Mouse (Mus musculus): ENCODE data around the gene Gtf3a. TPM values are rescaled to one million over a fixed set of nuclear protein-coding genes. Genes with fewer than 3 reads are reported as not detected.

The Gtf3a gene
- polyA plus RNA-seq, 1 experiment from 2014 or later: 123 TPM

DNA sequence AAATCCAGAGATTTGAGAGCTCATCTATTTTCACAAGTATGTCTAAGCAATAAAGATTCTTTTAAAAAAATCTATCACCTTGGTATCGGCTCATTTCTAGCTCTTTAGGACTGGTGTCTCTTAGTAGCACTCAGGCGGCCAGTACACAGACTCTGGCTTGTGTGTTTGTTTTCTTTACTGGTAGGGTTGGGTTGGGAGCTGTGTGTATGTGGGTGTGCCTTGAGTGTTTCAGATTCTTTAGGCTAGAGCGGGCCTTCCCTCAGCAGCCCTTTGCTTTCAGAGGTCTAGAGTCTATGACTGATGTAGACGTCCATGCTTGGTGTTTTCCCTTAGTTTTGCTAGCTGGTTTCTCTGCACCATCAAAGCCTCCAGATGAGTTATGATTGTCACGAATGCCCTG lies 24.9 kb upstream of the Gtf3a start:
- H3K27ac ChIP-seq (ENCODE audit: low read depth): no peak overlapping the region
- H3K27me3 ChIP-seq (replicated peaks; ENCODE audit: control insufficient read depth, insufficient read depth, low read length): no peaks in the 10 kb centered on the region
- no peak overlapping the region for H3K4me3 ChIP-seq (ENCODE audit: low read depth, low read length)
- H3K9me3 ChIP-seq (ENCODE audit: control insufficient read depth, low read length): no peaks in the 10 kb centered on the region
- H3K4me1 ChIP-seq (replicated peaks; ENCODE audit: control insufficient read depth, insufficient read depth, low read length): peaks cover 8% of the 10 kb centered on the region; the same call in 1 of the 2 replicates
- WGBS: 48% methylated on average over 5 of the region's 5 CpGs
- no peak for DNase-seq (ENCODE audit: low spot score)
- no peak for ATAC-seq (replicated peaks; ENCODE audit: low FRiP score, low TSS enrichment, low read depth)
- H3K9ac ChIP-seq (ENCODE audit: low read length): no peak overlapping the region
- H3K4me2 ChIP-seq (ENCODE audit: low read length): no peak overlapping the region
- H3K36me3 ChIP-seq (ENCODE audit: control insufficient read depth, insufficient read depth, low read length): no peaks in the 10 kb centered on the region

DNA sequence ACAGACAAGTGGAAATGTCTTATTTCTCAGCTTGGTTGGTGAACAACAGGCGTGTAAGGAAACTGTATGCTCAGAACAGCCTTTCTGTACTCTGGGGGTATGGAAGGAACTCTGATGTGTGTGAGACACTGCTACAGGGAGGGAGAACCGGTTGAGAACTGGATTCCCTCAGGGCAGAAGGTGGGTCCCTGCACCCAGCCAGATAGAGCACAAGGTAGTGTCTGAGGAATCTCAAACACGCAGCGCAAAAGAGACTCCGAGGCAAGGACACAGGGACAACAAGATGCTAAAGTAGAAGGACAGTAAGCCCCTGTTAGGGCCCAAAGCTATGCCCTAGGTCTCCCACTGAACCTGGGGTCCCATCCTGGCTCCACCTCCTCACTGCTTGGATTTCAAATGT lies 21.8 kb upstream of the Gtf3a start:
- Histone ChIP-seq H3K4me2 (ENCODE audit: low read length) (no peak overlapping the region), H3K27me3 (replicated peaks; ENCODE audit: control insufficient read depth, insufficient read depth, low read length) (no peaks in the 10 kb centered on the region), H3K36me3 (ENCODE audit: control insufficient read depth, insufficient read depth, low read length) (no peaks in the 10 kb centered on the region), H3K27ac (ENCODE audit: low read depth) (no peak overlapping the region), H3K9ac (ENCODE audit: low read length) (no peak overlapping the region), H3K9me3 (ENCODE audit: control insufficient read depth, low read length) (no peaks in the 10 kb centered on the region), H3K4me3 (ENCODE audit: low read depth, low read length) (no peak overlapping the region), H3K4me1 (replicated peaks; ENCODE audit: control insufficient read depth, insufficient read depth, low read length) (no peaks in the 10 kb centered on the region)
- 84% methylated on average over 5 of the region's 5 CpGs for WGBS
- ATAC-seq (replicated peaks; ENCODE audit: low FRiP score, low TSS enrichment, low read depth) (no peak), DNase-seq (ENCODE audit: low spot score) (no peak)

DNA sequence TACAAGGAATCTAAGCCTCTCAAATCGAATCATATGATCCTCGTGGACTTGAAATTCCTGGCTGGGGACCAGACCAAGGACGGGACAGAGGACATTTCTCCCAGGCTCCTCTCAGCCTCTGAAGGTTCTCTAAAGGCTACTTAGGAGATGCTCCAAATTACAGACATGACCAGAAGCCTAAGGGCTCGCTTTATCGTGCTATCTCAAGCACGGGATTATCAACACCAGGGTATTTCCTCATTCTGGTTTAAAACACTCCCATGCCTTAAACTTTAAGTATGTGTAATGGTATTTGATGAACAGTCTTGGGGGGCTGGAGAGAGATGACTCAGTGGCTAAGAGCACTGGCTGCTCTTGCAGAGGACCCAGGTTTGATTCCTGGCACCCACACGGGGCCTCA lies 17.0 kb upstream of the Gtf3a start:
- Histone ChIP-seq H3K36me3 (ENCODE audit: control insufficient read depth, insufficient read depth, low read length) (no peaks in the 10 kb centered on the region), H3K9me3 (ENCODE audit: control insufficient read depth, low read length) (no peaks in the 10 kb centered on the region), H3K4me3 (ENCODE audit: low read depth, low read length) (no peak overlapping the region), H3K27ac (ENCODE audit: low read depth) (no peak overlapping the region), H3K27me3 (replicated peaks; ENCODE audit: control insufficient read depth, insufficient read depth, low read length) (no peaks in the 10 kb centered on the region), H3K9ac (ENCODE audit: low read length) (no peak overlapping the region), H3K4me2 (ENCODE audit: low read length) (no peak overlapping the region), H3K4me1 (replicated peaks; ENCODE audit: control insufficient read depth, insufficient read depth, low read length) (no peaks in the 10 kb centered on the region)
- DNase-seq (ENCODE audit: low spot score): no peak
- 85% methylated on average over 7 of the region's 7 CpGs for WGBS
- ATAC-seq (replicated peaks; ENCODE audit: low FRiP score, low TSS enrichment, low read depth): no peak

DNA sequence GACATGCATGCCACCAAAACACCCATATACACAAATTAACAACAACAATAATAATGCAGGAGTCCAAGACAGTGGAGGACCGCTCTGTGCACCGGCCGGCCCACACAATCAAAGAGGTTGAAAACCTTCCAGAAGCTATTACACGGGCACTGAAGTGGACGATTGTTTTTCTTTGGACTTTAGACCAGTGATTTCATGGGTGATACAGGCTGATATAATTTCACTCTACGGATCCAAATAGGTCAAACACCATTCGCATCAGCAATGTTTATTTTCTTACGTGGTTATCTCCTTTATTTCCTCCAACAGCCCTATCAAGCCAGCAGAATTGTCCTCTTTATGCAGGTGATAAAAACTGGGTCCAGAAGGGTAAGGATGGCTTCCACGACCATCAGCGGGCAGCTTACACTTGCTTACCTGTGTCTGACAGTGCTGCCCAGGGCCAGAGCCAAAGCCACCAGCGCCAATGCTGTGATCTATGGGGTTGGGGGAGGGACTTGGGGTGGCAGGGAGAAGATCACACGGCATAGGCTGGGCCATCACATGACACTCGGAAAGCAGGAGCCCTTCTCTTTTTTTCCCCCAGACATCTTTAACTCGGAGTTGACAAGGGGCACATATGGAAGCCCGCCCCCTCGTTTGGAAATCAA lies 16.4 kb upstream of the Gtf3a start:
- H3K9me3 ChIP-seq (ENCODE audit: control insufficient read depth, low read length): no peaks in the 10 kb centered on the region
- no peak for ATAC-seq (replicated peaks; ENCODE audit: low FRiP score, low TSS enrichment, low read depth)
- no peaks in the 10 kb centered on the region for H3K27me3 ChIP-seq (replicated peaks; ENCODE audit: control insufficient read depth, insufficient read depth, low read length)
- no peak overlapping the region for H3K9ac ChIP-seq (ENCODE audit: low read length)
- WGBS: 67% methylated on average over 16 of the region's 16 CpGs
- no peak overlapping the region for H3K4me2 ChIP-seq (ENCODE audit: low read length)
- no peaks in the 10 kb centered on the region for H3K36me3 ChIP-seq (ENCODE audit: control insufficient read depth, insufficient read depth, low read length)
- DNase-seq (ENCODE audit: low spot score): no peak
- no peak overlapping the region for H3K4me3 ChIP-seq (ENCODE audit: low read depth, low read length)
- no peaks in the 10 kb centered on the region for H3K4me1 ChIP-seq (replicated peaks; ENCODE audit: control insufficient read depth, insufficient read depth, low read length)
- no peak overlapping the region for H3K27ac ChIP-seq (ENCODE audit: low read depth)

DNA sequence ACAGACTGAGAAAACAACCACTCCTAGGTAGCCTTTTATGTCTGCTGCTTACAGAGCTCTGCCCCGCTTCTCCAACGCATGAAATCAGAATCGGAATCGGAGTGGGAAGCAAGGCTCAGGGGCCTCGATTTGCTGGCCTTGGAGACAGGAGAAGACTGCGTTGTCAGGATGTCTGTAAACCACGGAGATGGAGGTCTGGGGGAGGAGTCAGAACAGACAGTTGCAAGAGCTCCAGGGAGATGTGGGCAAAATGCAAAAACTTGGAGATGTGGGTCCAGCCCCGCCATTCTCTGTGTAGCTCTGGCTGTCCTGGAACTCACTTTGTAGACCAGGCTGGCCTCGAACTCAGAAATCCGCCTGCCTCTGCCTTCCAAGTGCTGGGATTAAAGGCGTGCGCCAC lies 15.0 kb upstream of the Gtf3a start:
- Histone ChIP-seq H3K36me3 (ENCODE audit: control insufficient read depth, insufficient read depth, low read length) (no peaks in the 10 kb centered on the region), H3K27me3 (replicated peaks; ENCODE audit: control insufficient read depth, insufficient read depth, low read length) (no peaks in the 10 kb centered on the region), H3K4me2 (ENCODE audit: low read length) (no peak overlapping the region), H3K4me1 (replicated peaks; ENCODE audit: control insufficient read depth, insufficient read depth, low read length) (no peaks in the 10 kb centered on the region), H3K27ac (ENCODE audit: low read depth) (no peak overlapping the region), H3K9ac (ENCODE audit: low read length) (no peak overlapping the region), H3K4me3 (ENCODE audit: low read depth, low read length) (no peak overlapping the region), H3K9me3 (ENCODE audit: control insufficient read depth, low read length) (no peaks in the 10 kb centered on the region)
- ATAC-seq (replicated peaks; ENCODE audit: low FRiP score, low TSS enrichment, low read depth) (no peak), DNase-seq (ENCODE audit: low spot score) (no peak)
- 74% methylated on average over 12 of the region's 12 CpGs for WGBS

DNA sequence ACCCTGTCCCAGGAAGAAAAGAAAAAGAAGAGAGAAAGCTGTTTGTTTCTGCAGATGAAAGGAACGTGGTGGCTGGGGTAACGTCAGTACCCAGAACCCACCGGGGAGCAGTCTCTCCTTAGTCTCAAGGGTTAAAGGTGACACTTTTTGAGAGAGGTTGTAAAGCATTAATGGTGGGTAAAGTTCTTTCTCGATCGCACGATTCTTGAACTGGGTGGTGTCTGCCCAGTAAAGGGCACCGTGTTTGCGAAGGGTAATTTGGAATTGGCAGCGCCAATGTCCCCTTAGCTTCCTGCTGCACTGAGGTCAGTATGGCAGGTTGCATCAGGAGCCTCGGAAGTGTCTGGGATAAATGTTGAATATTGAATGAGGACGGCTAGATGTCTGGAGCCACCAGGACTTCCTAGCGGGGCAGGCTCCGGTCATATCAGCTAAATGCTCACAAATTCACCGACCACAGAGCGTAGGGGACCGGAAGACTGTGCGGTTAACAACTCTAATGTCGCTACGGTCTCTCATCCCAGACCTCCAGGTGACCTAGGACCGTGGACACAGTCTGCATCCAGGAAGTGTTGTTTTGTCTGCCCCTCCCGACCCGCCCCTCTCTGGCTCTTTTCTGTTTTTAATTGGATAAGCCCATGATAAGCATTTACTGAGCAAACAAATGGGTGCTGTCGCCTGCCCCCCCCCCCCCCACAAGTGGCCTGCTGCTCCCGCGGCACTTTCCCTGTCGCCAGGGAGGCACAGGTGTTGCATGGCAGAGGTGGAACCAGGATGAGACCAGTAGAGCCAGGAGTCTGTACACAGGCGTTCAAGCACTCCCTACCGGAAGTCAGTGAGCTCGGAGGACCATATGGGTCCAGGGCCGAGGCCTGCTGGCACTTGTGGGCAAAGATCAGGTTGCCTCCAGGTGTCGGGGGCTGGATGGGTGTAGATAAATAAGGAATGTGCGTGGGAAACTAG lies 10.6 kb upstream of the Gtf3a start:
- no peaks in the 10 kb centered on the region for H3K9me3 ChIP-seq (ENCODE audit: control insufficient read depth, low read length)
- H3K27ac ChIP-seq (ENCODE audit: low read depth): no peak overlapping the region
- H3K4me1 ChIP-seq (replicated peaks; ENCODE audit: control insufficient read depth, insufficient read depth, low read length): no peaks in the 10 kb centered on the region
- ATAC-seq (replicated peaks; ENCODE audit: low FRiP score, low TSS enrichment, low read depth) (peak; percentile 41; the same call in 1 of the 2 replicates), DNase-seq (ENCODE audit: low spot score) (no peak)
- H3K9ac ChIP-seq (ENCODE audit: low read length): no peak overlapping the region
- H3K36me3 ChIP-seq (ENCODE audit: control insufficient read depth, insufficient read depth, low read length): no peaks in the 10 kb centered on the region
- no peak overlapping the region for H3K4me3 ChIP-seq (ENCODE audit: low read depth, low read length)
- WGBS: 73% methylated on average over 32 of the region's 32 CpGs
- H3K4me2 ChIP-seq (ENCODE audit: low read length): no peak overlapping the region
- no peaks in the 10 kb centered on the region for H3K27me3 ChIP-seq (replicated peaks; ENCODE audit: control insufficient read depth, insufficient read depth, low read length)

DNA sequence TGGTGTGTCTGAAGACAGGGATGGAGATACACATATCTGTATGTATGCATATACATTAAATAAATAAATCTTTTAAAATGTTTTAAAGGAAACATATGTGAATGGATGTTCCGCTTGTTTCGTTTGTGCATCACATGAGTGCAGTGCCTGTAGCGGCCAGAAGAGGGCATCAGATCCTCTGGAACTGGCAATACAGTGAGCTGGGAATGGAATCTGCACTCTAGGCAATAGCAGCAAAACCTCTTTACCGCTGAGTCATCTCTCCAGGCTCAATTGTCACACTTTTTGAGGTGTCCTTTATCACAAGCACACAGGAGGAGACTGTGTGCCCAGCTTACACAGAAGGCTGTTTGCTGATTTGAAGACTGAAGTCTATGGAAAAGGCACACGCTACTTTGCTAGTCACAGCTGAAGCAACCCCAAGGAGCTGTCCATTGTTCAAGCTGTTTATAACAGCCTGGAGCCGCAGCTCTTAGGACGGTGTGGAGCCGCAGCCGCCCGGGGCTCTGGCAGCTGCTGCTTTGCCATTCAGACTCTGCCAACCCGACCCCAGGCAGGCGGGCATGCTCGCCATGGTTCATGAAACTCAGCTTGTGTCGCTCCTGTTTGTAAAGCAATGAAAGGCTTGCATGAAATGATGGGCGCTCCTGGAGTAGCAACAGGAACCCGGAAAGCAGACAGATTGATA lies 9.2 kb upstream of the Gtf3a start:
- 82% methylated on average over 16 of the region's 16 CpGs for WGBS
- DNase-seq (ENCODE audit: low spot score) (no peak), ATAC-seq (replicated peaks; ENCODE audit: low FRiP score, low TSS enrichment, low read depth) (no peak)
- Histone ChIP-seq H3K27me3 (replicated peaks; ENCODE audit: control insufficient read depth, insufficient read depth, low read length) (no peaks in the 10 kb centered on the region), H3K4me3 (ENCODE audit: low read depth, low read length) (no peak overlapping the region), H3K9me3 (ENCODE audit: control insufficient read depth, low read length) (no peaks in the 10 kb centered on the region), H3K9ac (ENCODE audit: low read length) (no peak overlapping the region), H3K27ac (ENCODE audit: low read depth) (no peak overlapping the region), H3K36me3 (ENCODE audit: control insufficient read depth, insufficient read depth, low read length) (no peaks in the 10 kb centered on the region), H3K4me2 (ENCODE audit: low read length) (no peak overlapping the region), H3K4me1 (replicated peaks; ENCODE audit: control insufficient read depth, insufficient read depth, low read length) (no peaks in the 10 kb centered on the region)

DNA sequence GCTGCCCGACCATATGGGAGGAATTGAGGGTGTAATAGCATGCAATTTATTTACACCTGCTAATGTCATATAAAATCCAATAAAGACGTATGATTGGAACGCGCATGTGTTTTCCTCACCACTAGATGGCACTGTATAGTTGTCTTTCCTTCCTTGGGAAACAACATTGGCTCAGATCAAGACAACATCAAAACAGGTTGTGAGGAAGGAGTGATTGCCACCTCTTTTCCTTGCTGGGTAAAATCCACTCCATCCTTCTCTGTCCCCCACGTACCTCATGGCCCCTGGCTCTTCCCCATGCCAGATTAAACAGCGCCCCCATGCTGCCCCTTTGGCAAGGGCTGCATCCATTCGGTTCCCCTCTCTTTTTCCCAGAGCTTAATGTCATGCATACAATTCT lies 8.2 kb upstream of the Gtf3a start:
- 20% methylated on average over 7 of the region's 7 CpGs for WGBS
- H3K9ac ChIP-seq (ENCODE audit: low read length): no peak overlapping the region
- no peaks in the 10 kb centered on the region for H3K27me3 ChIP-seq (replicated peaks; ENCODE audit: control insufficient read depth, insufficient read depth, low read length)
- no peaks in the 10 kb centered on the region for H3K36me3 ChIP-seq (ENCODE audit: control insufficient read depth, insufficient read depth, low read length)
- H3K9me3 ChIP-seq (ENCODE audit: control insufficient read depth, low read length): no peaks in the 10 kb centered on the region
- no peaks in the 10 kb centered on the region for H3K4me1 ChIP-seq (replicated peaks; ENCODE audit: control insufficient read depth, insufficient read depth, low read length)
- H3K27ac ChIP-seq (ENCODE audit: low read depth): no peak overlapping the region
- H3K4me2 ChIP-seq (ENCODE audit: low read length): no peak overlapping the region
- ATAC-seq (replicated peaks; ENCODE audit: low FRiP score, low TSS enrichment, low read depth): no peak
- no peak overlapping the region for H3K4me3 ChIP-seq (ENCODE audit: low read depth, low read length)
- DNase-seq (ENCODE audit: low spot score): no peak
